ENCODE assay signal across 16 mouse cellular contexts in genomic region chr15:89430771-89431170, GRCm38 (mm10). TPM values are rescaled to one million over a fixed set of nuclear protein-coding genes. Genes with fewer than 3 reads are reported as not detected.
A peak's percentile ranks its signal among the peaks of the same experiment; 100 is the strongest.
DNase-seq lines count a peak whose midpoint lies in the region; ATAC-seq and TF ChIP-seq lines count a peak whose summit lies in the region.
"Not testable (repeated sequence)": the region's sequence is repeated elsewhere in the genome, so short reads cannot be mapped to it uniquely, and the experiment has no call there.
"Had no signal": no experiment of that assay in that cellular context is flagged by ENCODE, and none has a peak within 500 bp of the region (broad histone marks: within the 10 kb centered on the region; RNA-seq: fewer than 3 reads in every experiment).

No protein-coding gene starts in this region.

- H3K27ac ChIP-seq in ES-Bruce4 (ENCODE audit: insufficient read depth, low read length); embryonic facial prominence, embryonic 13.5 days; heart, embryonic 12.5 days (ENCODE audit: poor library complexity, severe bottlenecking); liver, embryonic 14.5 days; midbrain, embryonic 14.5 days (replicated peaks; ENCODE audit: low read depth, low read length): not testable (repeated sequence)
- peak overlapping the region; percentile 96; the same call in 1 of the 2 replicates for H3K27ac ChIP-seq in hindbrain, postnatal 0 days
- peak overlapping the region; percentile 92 for H3K27ac ChIP-seq in small intestine, adult 2 months (ENCODE audit: insufficient read depth, low read depth, low read length)

- peak overlapping the region; percentile 73; the same call in 1 of the 2 replicates for H3K4me2 ChIP-seq in embryonic facial prominence, embryonic 13.5 days
- H3K4me2 ChIP-seq in heart, embryonic 12.5 days: peak overlapping the region; percentile 91; the same call in 1 of the 2 replicates
- H3K4me2 ChIP-seq in hindbrain, postnatal 0 days (ENCODE audit: low read depth, low read length): not testable (repeated sequence)
- H3K4me2 ChIP-seq in liver, embryonic 14.5 days (ENCODE audit: low read depth): peak overlapping the region; percentile 97
- peak overlapping the region; percentile 97; the same call in 1 of the 2 replicates for H3K4me2 ChIP-seq in midbrain, embryonic 14.5 days (ENCODE audit: low read length)

- WGBS in embryonic facial prominence, embryonic 13.5 days: 80% methylated on average over 9 of the region's 9 CpGs
- WGBS in heart, embryonic 12.5 days: 84% methylated on average over 9 of the region's 9 CpGs
- 92% methylated on average over 9 of the region's 9 CpGs for WGBS in hindbrain, postnatal 0 days
- 72% methylated on average over 9 of the region's 9 CpGs for WGBS in liver, embryonic 14.5 days (ENCODE audit: insufficient replicate concordance)
- WGBS in midbrain, embryonic 14.5 days: 90% methylated on average over 6 of the region's 9 CpGs
- 42% methylated on average over 9 of the region's 9 CpGs for WGBS in small intestine, adult 2 months

- H3K9ac ChIP-seq in ES-Bruce4 (ENCODE audit: low read depth, poor library complexity, severe bottlenecking): 0 out of 2 replicates have a peak overlapping the region, but pooled peaks have one; percentile 47
- not testable (repeated sequence) for H3K9ac ChIP-seq in embryonic facial prominence, embryonic 13.5 days; heart, embryonic 12.5 days; hindbrain, postnatal 0 days (replicated peaks; ENCODE audit: low read length); liver, embryonic 14.5 days (replicated peaks); midbrain, embryonic 14.5 days (replicated peaks; ENCODE audit: low read length)

- not testable (repeated sequence) for H3K9me3 ChIP-seq in ES-Bruce4 (replicated peaks; ENCODE audit: control insufficient read depth, insufficient read depth, low read length, poor library complexity, severe bottlenecking); embryonic facial prominence, embryonic 13.5 days; heart, embryonic 12.5 days (replicated peaks); hindbrain, postnatal 0 days (ENCODE audit: low read length); liver, embryonic 14.5 days (ENCODE audit: control insufficient read depth, low read length); midbrain, embryonic 14.5 days (ENCODE audit: control insufficient read depth, low read length)

- not testable (repeated sequence) for ATAC-seq in embryonic facial prominence, embryonic 13.5 days (ENCODE audit: insufficient number of reproducible peaks, insufficient read depth, low FRiP score, low TSS enrichment, low read depth); heart, embryonic 12.5 days (ENCODE audit: insufficient number of reproducible peaks, low FRiP score); hindbrain, postnatal 0 days; liver, embryonic 14.5 days (ENCODE audit: insufficient read depth); midbrain, embryonic 14.5 days (ENCODE audit: low FRiP score, low TSS enrichment)

- not testable (repeated sequence) for TF ChIP-seq EP300 in ES-Bruce4 (IDR thresholded peaks at IDR 0.05; ENCODE audit: insufficient read depth, low read depth, low read length); liver, embryonic 14.5 days (IDR thresholded peaks at IDR 0.05; ENCODE audit: low read depth)

- not testable (repeated sequence) for H3K4me3 ChIP-seq in ES-Bruce4 (ENCODE audit: low read depth, low read length); embryonic facial prominence, embryonic 13.5 days; heart, embryonic 12.5 days; hindbrain, postnatal 0 days (ENCODE audit: low read length); midbrain, embryonic 14.5 days (replicated peaks; ENCODE audit: low read depth, low read length); small intestine, adult 2 months (ENCODE audit: low read depth, low read length)
- H3K4me3 ChIP-seq in liver, embryonic 14.5 days (ENCODE audit: insufficient read depth in 1 of 2, low read depth in 2 of 2, low read length in 2 of 2): peak overlapping the region; percentile 76 to 84; a peak in 2 of 4 replicates

- not testable (repeated sequence) for H3K36me3 ChIP-seq in ES-Bruce4 (ENCODE audit: control insufficient read depth, insufficient read depth, low read length, poor library complexity, severe bottlenecking); liver, embryonic 14.5 days (replicated peaks; ENCODE audit: control insufficient read depth, insufficient read depth, low read depth)
- peaks cover 23% of the 10 kb centered on the region for H3K36me3 ChIP-seq in embryonic facial prominence, embryonic 13.5 days
- peaks cover 24% of the 10 kb centered on the region for H3K36me3 ChIP-seq in heart, embryonic 12.5 days
- peaks cover 18% of the 10 kb centered on the region for H3K36me3 ChIP-seq in hindbrain, postnatal 0 days (ENCODE audit: insufficient read depth, low read length)
- peaks cover 22% of the 10 kb centered on the region for H3K36me3 ChIP-seq in midbrain, embryonic 14.5 days (ENCODE audit: control insufficient read depth, insufficient read depth, low read length)
- H3K36me3 ChIP-seq in small intestine, adult 2 months (ENCODE audit: control insufficient read depth, insufficient read depth, low read length): peaks cover 24% of the 10 kb centered on the region

- H3K4me1 ChIP-seq in ES-Bruce4 (ENCODE audit: control insufficient read depth, insufficient read depth, low read length); hindbrain, postnatal 0 days (ENCODE audit: insufficient read depth, low read length); midbrain, embryonic 14.5 days (ENCODE audit: control insufficient read depth, insufficient read depth, low read length): not testable (repeated sequence)
- H3K4me1 ChIP-seq in embryonic facial prominence, embryonic 13.5 days: peaks cover 12% of the 10 kb centered on the region
- H3K4me1 ChIP-seq in heart, embryonic 12.5 days (replicated peaks): peaks cover 29% of the 10 kb centered on the region
- peaks cover 3 to 15% of the 10 kb centered on the region in 2 experiments; a peak in 3 of 4 replicates for H3K4me1 ChIP-seq in liver, embryonic 14.5 days (replicated peaks; ENCODE audit: control insufficient read depth in 2 of 2, insufficient read depth in 2 of 2, low read length in 1 of 2)
- peaks cover 11% of the 10 kb centered on the region; the same call in 1 of the 2 replicates for H3K4me1 ChIP-seq in small intestine, adult 2 months (ENCODE audit: control insufficient read depth, insufficient read depth, insufficient read length, low read length)

- not testable (repeated sequence) for H3K27me3 ChIP-seq in ES-Bruce4 (ENCODE audit: control insufficient read depth, insufficient read depth, low read length, poor library complexity, severe bottlenecking); embryonic facial prominence, embryonic 13.5 days; heart, embryonic 12.5 days (replicated peaks); hindbrain, postnatal 0 days (ENCODE audit: insufficient read depth, low read length); liver, embryonic 14.5 days (ENCODE audit: control insufficient read depth, insufficient read depth, low read length); midbrain, embryonic 14.5 days (ENCODE audit: control insufficient read depth, insufficient read depth, low read length); small intestine, adult 2 months (ENCODE audit: control insufficient read depth, insufficient read depth, low read length)

- TF ChIP-seq CTCF in ES-Bruce4 (IDR thresholded peaks at IDR 0.05; ENCODE audit: low read depth, low read length); hindbrain, postnatal 0 days (IDR thresholded peaks at IDR 0.05; ENCODE audit: low read depth); liver, embryonic 14.5 days (IDR thresholded peaks at IDR 0.05; ENCODE audit: low read depth): not testable (repeated sequence)
- peak; percentile 9; the same call in 1 of the 2 replicates for TF ChIP-seq CTCF in small intestine, adult 2 months (IDR thresholded peaks at IDR 0.05; ENCODE audit: extremely low read depth, insufficient read length, insufficient replicate concordance, low read depth, low read length)

- not testable (repeated sequence) for DNase-seq in hindbrain, postnatal 0 days (ENCODE audit: low spot score); liver, embryonic 14.5 days (ENCODE audit: low read depth in 3 of 3, low spot score in 3 of 3); midbrain, embryonic 14.5 days

- TF ChIP-seq POLR2A in ES-Bruce4 (IDR thresholded peaks at IDR 0.05; ENCODE audit: insufficient read depth, low read length); small intestine, adult 2 months (IDR thresholded peaks at IDR 0.05; ENCODE audit: low read depth, low read length): not testable (repeated sequence)

RNA-seq across cellular contexts. Expression of gene Chkb, which starts 1.1 kb away (rescaled TPM):
- 41.3 and 45.7 TPM in 2 replicates for polyA plus RNA-seq in ES-Bruce4 (2011; ENCODE audit: insufficient read depth, insufficient read length, low read depth, missing spikeins)
- 59.3 and 71.1 TPM in 2 replicates for polyA plus RNA-seq in embryonic facial prominence, embryonic 13.5 days (2015; fragmentation: Nextera tagmentation; extraction: Ambion mirVana)
- 59.6 and 67.0 TPM in 2 replicates for polyA plus RNA-seq in heart, embryonic 12.5 days (2016; fragmentation: Nextera tagmentation; extraction: Ambion mirVana)
- total RNA-seq in hindbrain, postnatal 0 days (2014; rRNA removed): 57.6 and 65.4 TPM in 2 replicates
- polyA plus RNA-seq in hindbrain, postnatal 0 days (2015; fragmentation: Nextera tagmentation; extraction: Ambion mirVana): 105 and 109 TPM in 2 replicates
- polyA plus RNA-seq in liver, embryonic 14.5 days (2012; rRNA removed): 13.7 and 19.3 TPM in 2 replicates
- polyA plus RNA-seq in liver, embryonic 14.5 days (2014; fragmentation: Nextera tagmentation; extraction: Ambion mirVana): 18.3 and 20.5 TPM in 2 replicates
- polyA plus RNA-seq in midbrain, embryonic 14.5 days (2014; fragmentation: Nextera tagmentation; extraction: Ambion mirVana): 76.3 and 84.0 TPM in 2 replicates
- polyA plus RNA-seq in small intestine, adult 2 months (2012; rRNA removed): 45.6 and 104 TPM in 2 replicates

RNA-seq across cellular contexts. Expression of gene Gm44502, which starts 1.3 kb away (rescaled TPM):
- not detected in 2 replicates for polyA plus RNA-seq in ES-Bruce4 (2011; ENCODE audit: insufficient read depth, insufficient read length, low read depth, missing spikeins)
- not detected in 2 replicates for polyA plus RNA-seq in embryonic facial prominence, embryonic 13.5 days (2015; fragmentation: Nextera tagmentation; extraction: Ambion mirVana)
- polyA plus RNA-seq in heart, embryonic 12.5 days (2016; fragmentation: Nextera tagmentation; extraction: Ambion mirVana): 0.59 and 0.68 TPM in 2 replicates
- 1.6 and 1.8 TPM in 2 replicates for total RNA-seq in hindbrain, postnatal 0 days (2014; rRNA removed)
- not detected in 2 replicates for polyA plus RNA-seq in hindbrain, postnatal 0 days (2015; fragmentation: Nextera tagmentation; extraction: Ambion mirVana)
- polyA plus RNA-seq in liver, embryonic 14.5 days (2012; rRNA removed): 0.19 and 0.58 TPM in 2 replicates
- 0.14 and 0.34 TPM in 2 replicates for polyA plus RNA-seq in liver, embryonic 14.5 days (2014; fragmentation: Nextera tagmentation; extraction: Ambion mirVana)
- polyA plus RNA-seq in midbrain, embryonic 14.5 days (2014; fragmentation: Nextera tagmentation; extraction: Ambion mirVana): not detected in 2 replicates
- polyA plus RNA-seq in small intestine, adult 2 months (2012; rRNA removed): 3.0 and 5.0 TPM in 2 replicates
- polyA plus RNA-seq: forebrain, embryonic 14.5 days; hindbrain, embryonic 11.5 days; stomach, embryonic 16.5 days had no signal

RNA-seq across cellular contexts. Expression of gene C730034F03Rik, which starts 1.4 kb away (rescaled TPM):
- polyA plus RNA-seq in ES-Bruce4 (2011; ENCODE audit: insufficient read depth, insufficient read length, low read depth, missing spikeins): 2.1 and 3.2 TPM in 2 replicates
- 5.5 and 6.0 TPM in 2 replicates for polyA plus RNA-seq in embryonic facial prominence, embryonic 13.5 days (2015; fragmentation: Nextera tagmentation; extraction: Ambion mirVana)
- 2.9 and 3.4 TPM in 2 replicates for polyA plus RNA-seq in heart, embryonic 12.5 days (2016; fragmentation: Nextera tagmentation; extraction: Ambion mirVana)
- total RNA-seq in hindbrain, postnatal 0 days (2014; rRNA removed): 0.65 and 1.3 TPM in 2 replicates
- polyA plus RNA-seq in hindbrain, postnatal 0 days (2015; fragmentation: Nextera tagmentation; extraction: Ambion mirVana): 2.8 and 3.3 TPM in 2 replicates
- 0.57 and 0.89 TPM in 2 replicates for polyA plus RNA-seq in liver, embryonic 14.5 days (2012; rRNA removed)
- 0.56 and 0.69 TPM in 2 replicates for polyA plus RNA-seq in liver, embryonic 14.5 days (2014; fragmentation: Nextera tagmentation; extraction: Ambion mirVana)
- 3.5 and 4.6 TPM in 2 replicates for polyA plus RNA-seq in midbrain, embryonic 14.5 days (2014; fragmentation: Nextera tagmentation; extraction: Ambion mirVana)
- 0.17 and 0.76 TPM in 2 replicates for polyA plus RNA-seq in small intestine, adult 2 months (2012; rRNA removed)

RNA-seq across cellular contexts. Expression of gene Cpt1b, which starts 5.1 kb away (rescaled TPM):
- polyA plus RNA-seq in ES-Bruce4 (2011; ENCODE audit: insufficient read depth, insufficient read length, low read depth, missing spikeins): 4.9 and 6.1 TPM in 2 replicates
- polyA plus RNA-seq in embryonic facial prominence, embryonic 13.5 days (2015; fragmentation: Nextera tagmentation; extraction: Ambion mirVana): 0.55 and 0.66 TPM in 2 replicates
- polyA plus RNA-seq in heart, embryonic 12.5 days (2016; fragmentation: Nextera tagmentation; extraction: Ambion mirVana): 138 and 149 TPM in 2 replicates
- total RNA-seq in hindbrain, postnatal 0 days (2014; rRNA removed): 3.4 and 4.7 TPM in 2 replicates
- 1.6 and 2.4 TPM in 2 replicates for polyA plus RNA-seq in hindbrain, postnatal 0 days (2015; fragmentation: Nextera tagmentation; extraction: Ambion mirVana)
- polyA plus RNA-seq in liver, embryonic 14.5 days (2012; rRNA removed): 1.5 and 1.9 TPM in 2 replicates
- polyA plus RNA-seq in liver, embryonic 14.5 days (2014; fragmentation: Nextera tagmentation; extraction: Ambion mirVana): 2.1 and 2.2 TPM in 2 replicates
- polyA plus RNA-seq in midbrain, embryonic 14.5 days (2014; fragmentation: Nextera tagmentation; extraction: Ambion mirVana): 0.97 and 1.5 TPM in 2 replicates
- polyA plus RNA-seq in small intestine, adult 2 months (2012; rRNA removed): 1.4 and 3.4 TPM in 2 replicates

RNA-seq across cellular contexts. Expression of gene Syce3, which starts 20.5 kb away (rescaled TPM):
- polyA plus RNA-seq in ES-Bruce4 (2011; ENCODE audit: insufficient read depth, insufficient read length, low read depth, missing spikeins): not detected in 2 replicates
- polyA plus RNA-seq in embryonic facial prominence, embryonic 13.5 days (2015; fragmentation: Nextera tagmentation; extraction: Ambion mirVana): not detected in 2 replicates
- polyA plus RNA-seq in heart, embryonic 12.5 days (2016; fragmentation: Nextera tagmentation; extraction: Ambion mirVana): not detected in 2 replicates
- total RNA-seq in hindbrain, postnatal 0 days (2014; rRNA removed): not detected in 2 replicates
- polyA plus RNA-seq in hindbrain, postnatal 0 days (2015; fragmentation: Nextera tagmentation; extraction: Ambion mirVana): not detected in 2 replicates
- not detected in 2 replicates for polyA plus RNA-seq in liver, embryonic 14.5 days (2012; rRNA removed)
- polyA plus RNA-seq in liver, embryonic 14.5 days (2014; fragmentation: Nextera tagmentation; extraction: Ambion mirVana): not detected in 2 replicates
- not detected in 2 replicates for polyA plus RNA-seq in midbrain, embryonic 14.5 days (2014; fragmentation: Nextera tagmentation; extraction: Ambion mirVana)
- polyA plus RNA-seq in small intestine, adult 2 months (2012; rRNA removed): 0.60 and 0.93 TPM in 2 replicates
- total RNA-seq: adrenal gland, postnatal 4 days; gastrocnemius, postnatal 4 days; layer of hippocampus, adult 2 months; left cerebral cortex, postnatal 36 days had no signal
- polyA plus RNA-seq: forebrain, embryonic 14.5 days; heart, postnatal 0 days; hindbrain, embryonic 11.5 days; spleen, adult 2 months; stomach, embryonic 16.5 days had no signal
